Mouse (Mus musculus) embryonic fibroblast, embryonic 13.5 days (primary cell): Measurements from ENCODE around the gene Mrpl4.

ENCODE experiments used
- CTCF ChIP-seq: IDR thresholded peaks from 2 replicates; pipeline ENCODE4 v1.5.1; 2011; ENCODE audit warnings: mild to moderate bottlenecking, control low read depth, low read length, moderate library complexity, borderline replicate concordance; ENCODE audit not compliant: insufficient read depth
- POLR2A ChIP-seq: IDR thresholded peaks from 2 replicates; pipeline ENCODE4 v1.6.1; 2011; ENCODE audit warnings: low read depth, mild to moderate bottlenecking, control low read depth, low read length, moderate library complexity

GRCm38 (mm10) chr9:20978409-20979095 is 24.0 kb upstream of the Mrpl4 start:
- TF ChIP-seq CTCF (no peak), POLR2A (no peak)
